Mouse (Mus musculus) E14TG2a.4 (cell line): ENCODE results near the gene Krt34.

Experiments used
- CTCF ChIP-seq: conservative IDR thresholded peaks from 2 replicates; pipeline ENCODE4 v1.5.1; 2014; ENCODE audit warnings: low read length
- POU5F1 ChIP-seq: IDR thresholded peaks from 2 replicates; pipeline ENCODE4 v1.6.1; 2014; ENCODE audit warnings: low read length, borderline replicate concordance

DNA sequence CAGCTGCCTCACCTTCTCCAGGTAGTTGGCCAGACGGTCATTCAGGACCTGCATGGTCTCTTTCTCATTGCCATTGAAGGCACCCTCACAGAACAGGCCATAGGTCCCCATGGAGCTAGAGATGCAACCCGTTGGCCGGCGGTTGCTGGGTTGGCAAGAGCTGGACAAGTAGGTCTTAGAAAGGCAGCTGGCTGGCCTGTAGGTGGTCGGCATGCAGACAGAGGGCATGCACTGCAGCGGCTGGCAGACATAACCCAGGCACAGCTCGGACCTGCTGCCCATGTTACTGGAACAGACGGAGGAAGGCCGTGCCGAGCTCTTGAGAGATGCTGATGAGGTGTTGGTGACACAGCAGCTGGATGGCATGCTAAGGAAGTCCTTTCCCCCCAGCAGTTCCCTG lies 46.5 kb upstream of the Krt34 start, which contains the start of gene Krt32:
- TF ChIP-seq CTCF, result no peak
- no peak for TF ChIP-seq POU5F1
